Mouse (Mus musculus): ENCODE data around the gene Fgd2.

DNA sequence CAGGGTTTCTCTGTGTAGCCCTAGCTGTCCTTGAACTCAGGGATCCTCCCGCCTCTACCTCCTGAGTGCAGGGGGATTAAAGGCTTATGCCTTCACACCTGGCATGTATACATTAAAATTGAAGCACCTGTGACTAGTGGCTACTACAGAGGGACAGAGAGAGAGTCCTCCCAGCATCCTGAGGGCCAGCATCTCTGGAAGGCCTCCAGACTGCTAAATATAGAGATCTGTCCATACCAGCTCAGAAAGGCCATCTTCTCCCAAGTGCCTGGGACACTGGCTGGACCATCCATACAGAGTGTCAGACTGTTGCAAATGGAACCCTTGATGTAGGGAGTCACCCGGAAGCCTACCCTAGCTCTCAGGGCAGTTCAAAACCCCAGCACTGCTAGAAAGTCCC lies 63.3 kb downstream of the Fgd2 start:
- TF ChIP-seq CTCF (IDR thresholded peaks at IDR 0.05; ENCODE audit: low read depth) (no peak), EP300 (optimal IDR thresholded peaks at IDR 0.05) (no peak)

Data from stomach, postnatal 0 days (tissue).